ENCODE assay signal across 9 mouse cellular contexts in the genomic region with DNA sequence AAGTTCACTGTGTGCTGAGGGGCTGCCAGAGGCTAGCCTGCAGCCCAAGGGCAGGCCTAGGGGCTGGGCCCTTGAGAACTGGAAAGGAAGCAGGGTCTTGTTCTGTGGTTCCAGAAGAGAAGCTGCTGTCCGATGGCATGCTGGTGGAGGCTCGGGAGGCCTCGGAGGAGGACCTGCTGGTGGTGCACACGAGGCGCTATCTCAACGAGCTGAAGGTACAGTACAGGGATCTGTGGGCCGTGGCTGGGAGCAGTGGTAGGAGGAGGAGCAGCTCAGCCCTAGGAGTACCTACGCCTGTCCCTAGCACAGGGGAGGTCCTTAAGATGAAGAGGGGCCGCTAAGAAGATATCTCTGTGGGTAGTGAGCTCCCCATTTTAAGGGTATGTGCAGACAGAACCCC. TPM values are rescaled to one million over a fixed set of nuclear protein-coding genes. Genes with fewer than 3 reads are reported as not detected.
DNase-seq lines count a peak whose midpoint lies in the region; ATAC-seq and TF ChIP-seq lines count a peak whose summit lies in the region.
"Had no signal": no experiment of that assay in that cellular context is flagged by ENCODE, and none has a peak within 500 bp of the region (broad histone marks: within the 10 kb centered on the region; RNA-seq: fewer than 3 reads in every experiment).

No protein-coding gene starts in this region.

- peaks cover under 1% of the 10 kb centered on the region; the same call in 1 of the 2 replicates for H3K27me3 ChIP-seq in heart, embryonic 11.5 days (ENCODE audit: control insufficient read depth, insufficient read depth, low read length)
- no peaks in the 10 kb centered on the region for H3K27me3 ChIP-seq in embryonic facial prominence, embryonic 10.5 days (replicated peaks; ENCODE audit: low read depth, poor library complexity, severe bottlenecking)
- no peaks in the 10 kb centered on the region for H3K27me3 ChIP-seq in hindbrain, embryonic 11.5 days (ENCODE audit: control insufficient read depth, insufficient read depth, low read length)
- no peaks in the 10 kb centered on the region for H3K27me3 ChIP-seq in liver, postnatal 0 days (ENCODE audit: insufficient read depth, low read length)
- H3K27me3 ChIP-seq: intestine, embryonic 15.5 days had no signal

- no peaks in the 10 kb centered on the region for H3K9me3 ChIP-seq in heart, embryonic 11.5 days (replicated peaks; ENCODE audit: control insufficient read depth, low read length)
- H3K9me3 ChIP-seq in embryonic facial prominence, embryonic 10.5 days, result no peaks in the 10 kb centered on the region
- no peaks in the 10 kb centered on the region for H3K9me3 ChIP-seq in hindbrain, embryonic 11.5 days (ENCODE audit: control insufficient read depth, low read length)
- H3K9me3 ChIP-seq in liver, postnatal 0 days (ENCODE audit: low read length), result no peaks in the 10 kb centered on the region
- H3K9me3 ChIP-seq: intestine, embryonic 15.5 days had no signal

- H3K4me2 ChIP-seq in heart, embryonic 11.5 days, result peak overlapping the region; percentile 88
- 0 out of 2 replicates have a peak overlapping the region, but pooled peaks have one; percentile 21 for H3K4me2 ChIP-seq in hindbrain, embryonic 11.5 days (replicated peaks; ENCODE audit: low read depth, low read length)
- H3K4me2 ChIP-seq in liver, postnatal 0 days (ENCODE audit: low read depth, low read length), result peak overlapping the region; percentile 47
- H3K4me2 ChIP-seq: intestine, embryonic 15.5 days had no signal

- no peaks in the 10 kb centered on the region for H3K36me3 ChIP-seq in heart, embryonic 11.5 days (ENCODE audit: control insufficient read depth, insufficient read depth, low read length)
- H3K36me3 ChIP-seq in embryonic facial prominence, embryonic 10.5 days (replicated peaks), result peaks cover 11% of the 10 kb centered on the region
- H3K36me3 ChIP-seq in hindbrain, embryonic 11.5 days (ENCODE audit: control insufficient read depth, insufficient read depth, low read length), result no peaks in the 10 kb centered on the region
- no peaks in the 10 kb centered on the region for H3K36me3 ChIP-seq in liver, postnatal 0 days (replicated peaks; ENCODE audit: insufficient read depth, low read length)
- H3K36me3 ChIP-seq: intestine, embryonic 15.5 days had no signal

- intact Hi-C loops in heart, postnatal 25 days (cut with DNase I), result no loop called here

- no peak for TF ChIP-seq CTCF in liver, postnatal 0 days (IDR thresholded peaks at IDR 0.05; ENCODE audit: low read depth)

- DNase-seq in heart, postnatal 25 days (ENCODE audit: low spot score), result no peak
- DNase-seq in embryonic facial prominence, embryonic 10.5 days (ENCODE audit: low spot score), result no peak
- no peak for DNase-seq in hindbrain, embryonic 11.5 days (ENCODE audit: low spot score)
- no peak for DNase-seq in liver, postnatal 0 days
- DNase-seq in left cerebral cortex, adult 18-20 months (ENCODE audit: low spot score in 2 of 2), result no peak
- no peak for DNase-seq in left cerebral cortex, adult 9 months (ENCODE audit: low spot score in 2 of 2)
- DNase-seq in spleen, postnatal 10 days (ENCODE audit: low spot score in 2 of 2), result no peak

- TF ChIP-seq EP300 in liver, postnatal 0 days (IDR thresholded peaks at IDR 0.05; ENCODE audit: low read depth), result no peak

- peaks cover 27% of the 10 kb centered on the region for H3K4me1 ChIP-seq in heart, embryonic 11.5 days (ENCODE audit: control insufficient read depth, insufficient read depth, low read length)
- peaks cover 67% of the 10 kb centered on the region for H3K4me1 ChIP-seq in embryonic facial prominence, embryonic 10.5 days
- peaks cover 5% of the 10 kb centered on the region for H3K4me1 ChIP-seq in hindbrain, embryonic 11.5 days (replicated peaks; ENCODE audit: control insufficient read depth, insufficient read depth, low read length)
- peaks cover 85% of the 10 kb centered on the region for H3K4me1 ChIP-seq in liver, postnatal 0 days (ENCODE audit: insufficient read depth)

- 0 out of 2 replicates have a peak, but pooled peaks have one; percentile 46 for ATAC-seq in heart, embryonic 11.5 days (replicated peaks; ENCODE audit: insufficient number of reproducible peaks, low FRiP score, low TSS enrichment)
- ATAC-seq in hindbrain, embryonic 11.5 days (ENCODE audit: low FRiP score), result no peak
- no peak for ATAC-seq in liver, postnatal 0 days
- ATAC-seq: intestine, embryonic 15.5 days had no signal

- H3K4me3 ChIP-seq in heart, embryonic 11.5 days (ENCODE audit: low read depth, low read length), result peak overlapping the region; percentile 15; the same call in 1 of the 2 replicates
- peak overlapping the region; percentile 11; the same call in 1 of the 2 replicates for H3K4me3 ChIP-seq in embryonic facial prominence, embryonic 10.5 days
- H3K4me3 ChIP-seq in hindbrain, embryonic 11.5 days (ENCODE audit: low read depth, low read length), result no peak overlapping the region
- H3K4me3 ChIP-seq in liver, postnatal 0 days (ENCODE audit: low read depth, low read length), result no peak overlapping the region
- H3K4me3 ChIP-seq: intestine, embryonic 15.5 days had no signal

- H3K9ac ChIP-seq in heart, embryonic 11.5 days (ENCODE audit: low read depth, low read length), result peak overlapping the region; percentile 67
- 0 out of 2 replicates have a peak overlapping the region, but pooled peaks have one; percentile 11 for H3K9ac ChIP-seq in hindbrain, embryonic 11.5 days (ENCODE audit: low read depth, low read length)
- H3K9ac ChIP-seq in liver, postnatal 0 days (replicated peaks), result peak overlapping the region; percentile 22; the same call in 1 of the 2 replicates
- H3K9ac ChIP-seq: intestine, embryonic 15.5 days had no signal

- 60% methylated on average over 9 of the region's 9 CpGs for WGBS in heart, embryonic 11.5 days (ENCODE audit: insufficient replicate concordance)
- WGBS in embryonic facial prominence, embryonic 10.5 days, result 82% methylated on average over 9 of the region's 9 CpGs
- 83% methylated on average over 9 of the region's 9 CpGs for WGBS in hindbrain, embryonic 11.5 days
- WGBS in liver, postnatal 0 days (ENCODE audit: insufficient replicate concordance), result 73% methylated on average over 9 of the region's 9 CpGs

- peak overlapping the region; percentile 77 for H3K27ac ChIP-seq in heart, embryonic 11.5 days (ENCODE audit: low read depth, low read length)
- peak overlapping the region; percentile 70 for H3K27ac ChIP-seq in embryonic facial prominence, embryonic 10.5 days (replicated peaks)
- H3K27ac ChIP-seq in hindbrain, embryonic 11.5 days (ENCODE audit: low read depth, low read length), result no peak overlapping the region
- H3K27ac ChIP-seq in liver, postnatal 0 days (ENCODE audit: low read depth), result peak overlapping the region; percentile 52; the same call in 1 of the 2 replicates
- H3K27ac ChIP-seq: intestine, embryonic 15.5 days had no signal

RNA-seq across cellular contexts. Expression of gene Hdac11, which starts 2.6 kb away (rescaled TPM):
- polyA plus RNA-seq in heart, embryonic 11.5 days (2014; fragmentation: Nextera tagmentation; extraction: Ambion mirVana), result 7.9 TPM in 2 replicates
- total RNA-seq in heart, postnatal 25 days (2021), result 10 to 100 TPM; 13.0 to 15.1 TPM
- polyA plus RNA-seq in embryonic facial prominence, embryonic 10.5 days (2016; fragmentation: Nextera tagmentation; extraction: Ambion mirVana), result 8.6 and 9.8 TPM in 2 replicates
- polyA plus RNA-seq in hindbrain, embryonic 11.5 days (2014; fragmentation: Nextera tagmentation; extraction: Ambion mirVana), result 13.2 and 14.5 TPM in 2 replicates
- polyA plus RNA-seq in liver, postnatal 0 days (2015; fragmentation: Nextera tagmentation; extraction: Ambion mirVana), result 3.4 and 4.6 TPM in 2 replicates
- total RNA-seq in left cerebral cortex, adult 18-20 months (2021), result 100 to 1,000 TPM; 170 to 186 TPM

RNA-seq across cellular contexts. Expression of gene Nup210, which starts 42.4 kb away (rescaled TPM):
- polyA plus RNA-seq in heart, embryonic 11.5 days (2014; fragmentation: Nextera tagmentation; extraction: Ambion mirVana), result 5.1 and 5.6 TPM in 2 replicates
- total RNA-seq in heart, postnatal 25 days (2021), result 1 to 10 TPM; 2.4 to 3.3 TPM
- polyA plus RNA-seq in embryonic facial prominence, embryonic 10.5 days (2016; fragmentation: Nextera tagmentation; extraction: Ambion mirVana), result 15.8 and 17.3 TPM in 2 replicates
- polyA plus RNA-seq in hindbrain, embryonic 11.5 days (2014; fragmentation: Nextera tagmentation; extraction: Ambion mirVana), result 11.9 and 12.3 TPM in 2 replicates
- 8.5 and 11.8 TPM in 2 replicates for polyA plus RNA-seq in liver, postnatal 0 days (2015; fragmentation: Nextera tagmentation; extraction: Ambion mirVana)
- 10 to 100 TPM; 20.3 TPM for total RNA-seq in left cerebral cortex, adult 18-20 months (2021)

RNA-seq across cellular contexts. Expression of gene Fbln2, which starts 53.2 kb away (rescaled TPM):
- polyA plus RNA-seq in heart, embryonic 11.5 days (2014; fragmentation: Nextera tagmentation; extraction: Ambion mirVana), result 105 and 137 TPM in 2 replicates
- 10 to 100 TPM; 71.8 to 76.3 TPM for total RNA-seq in heart, postnatal 25 days (2021)
- 56.6 and 69.0 TPM in 2 replicates for polyA plus RNA-seq in embryonic facial prominence, embryonic 10.5 days (2016; fragmentation: Nextera tagmentation; extraction: Ambion mirVana)
- polyA plus RNA-seq in hindbrain, embryonic 11.5 days (2014; fragmentation: Nextera tagmentation; extraction: Ambion mirVana), result 30.7 and 36.5 TPM in 2 replicates
- 3.8 and 4.0 TPM in 2 replicates for polyA plus RNA-seq in liver, postnatal 0 days (2015; fragmentation: Nextera tagmentation; extraction: Ambion mirVana)
- 1 to 10 TPM; 6.5 to 7.3 TPM for total RNA-seq in left cerebral cortex, adult 18-20 months (2021)

Comparison
In these comparisons a context has a peak if more than half of its experiments do, and no peak if none do; other contexts are left out.
1. H3K4me2 ChIP-seq: peak in every context shown above with its lines; median percentile 88 in heart, embryonic 11.5 days; 47 in liver, postnatal 0 days; 21 in hindbrain, embryonic 11.5 days.
2. H3K4me3 ChIP-seq: peak in heart, embryonic 11.5 days (single experiment) and embryonic facial prominence, embryonic 10.5 days (single experiment); none in hindbrain, embryonic 11.5 days (single experiment) and liver, postnatal 0 days (single experiment).
3. H3K9ac ChIP-seq: peak in every context shown above with its lines; median percentile 67 in heart, embryonic 11.5 days; 22 in liver, postnatal 0 days; 11 in hindbrain, embryonic 11.5 days.